Mouse (Mus musculus): Measurements from ENCODE around the gene Cfp. TPM values are rescaled to one million over a fixed set of nuclear protein-coding genes. Genes with fewer than 3 reads are reported as not detected.

The Cfp gene
- 18.6 and 19.3 TPM in 2 replicates for polyA plus RNA-seq (2015; fragmentation: Nextera tagmentation; extraction: Ambion mirVana)

DNA sequence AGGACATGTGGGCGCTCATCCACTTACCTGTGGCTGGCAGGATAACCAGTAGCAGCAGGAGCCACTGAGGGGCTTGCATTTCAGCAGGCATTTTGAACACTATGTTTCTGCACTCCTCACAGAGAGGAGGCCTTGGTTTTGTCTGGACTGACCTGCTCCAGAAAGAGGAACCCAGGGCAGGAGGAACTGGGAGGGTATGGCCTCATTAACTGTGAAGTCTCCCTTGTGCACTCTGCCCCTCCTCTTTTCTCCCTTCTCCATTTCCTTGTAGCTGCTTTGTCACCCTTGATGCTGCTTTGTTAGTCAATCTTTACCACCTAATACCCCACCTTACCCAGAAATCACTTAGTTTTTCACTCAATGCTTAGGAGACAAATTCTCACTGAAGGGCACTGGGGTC, at the start of gene Cfp:
TSS of gene Cfp (minus strand) at position 192 of the 400 bp plus-strand sequence.
- no peaks in the 10 kb centered on the region for H3K36me3 ChIP-seq
- 50% methylated on average over 1 of the region's 1 CpGs for WGBS (ENCODE audit: insufficient replicate concordance)
- H3K4me1 ChIP-seq (replicated peaks): no peaks in the 10 kb centered on the region
- H3K4me3 ChIP-seq (replicated peaks): no peak within 1 kb of the TSS
- no peak for ATAC-seq (ENCODE audit: low read depth)
- no peaks in the 10 kb centered on the region for H3K9me3 ChIP-seq (replicated peaks)
- no peaks in the 10 kb centered on the region for H3K27me3 ChIP-seq
- no peak within 1 kb of the TSS for H3K4me2 ChIP-seq
- no peak within 1 kb of the TSS for H3K9ac ChIP-seq
- no peak within 1 kb of the TSS for H3K27ac ChIP-seq
- no peak for DNase-seq

DNA sequence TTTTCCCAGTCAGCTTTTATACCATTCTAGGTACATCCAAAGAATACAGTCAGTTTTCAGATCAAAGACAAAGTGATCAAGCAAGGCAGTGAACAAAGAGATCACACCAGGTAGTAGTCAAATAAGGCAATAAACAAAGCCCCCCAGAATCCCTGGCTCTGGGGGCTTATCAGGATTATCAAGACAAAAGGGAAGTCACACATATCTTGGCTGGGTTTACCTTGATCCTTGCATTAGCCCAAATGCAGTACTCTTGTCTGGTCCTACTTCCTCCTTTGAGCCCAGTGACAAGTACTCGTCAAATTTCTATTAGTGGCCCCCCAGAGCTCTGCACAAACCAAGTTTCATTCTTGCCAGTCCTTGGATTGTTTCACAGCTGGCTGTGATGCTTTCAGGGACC, 49.5 kb upstream of the Cfp start:
- Histone ChIP-seq H3K4me3 (replicated peaks) (no peak overlapping the region), H3K9me3 (replicated peaks) (no peaks in the 10 kb centered on the region), H3K27ac (no peak overlapping the region), H3K4me1 (replicated peaks) (no peaks in the 10 kb centered on the region), H3K9ac (no peak overlapping the region), H3K4me2 (no peak overlapping the region), H3K36me3 (no peaks in the 10 kb centered on the region), H3K27me3 (no peaks in the 10 kb centered on the region)
- 30% methylated on average over 1 of the region's 1 CpGs for WGBS (ENCODE audit: insufficient replicate concordance)
- DNase-seq (no peak), ATAC-seq (ENCODE audit: low read depth) (no peak)

- Histone ChIP-seq H3K4me2 (peak within 1 kb of the TSS; percentile 68), H3K4me3 (replicated peaks) (peak within 1 kb of the TSS; percentile 65), H3K36me3 (peaks cover 7% of the 10 kb centered on the region; the same call in 1 of the 2 replicates), H3K4me1 (replicated peaks) (peaks cover 5% of the 10 kb centered on the region), H3K27me3 (no peaks in the 10 kb centered on the region), H3K9me3 (replicated peaks) (no peaks in the 10 kb centered on the region), H3K27ac (peak within 1 kb of the TSS; percentile 88), H3K9ac (peak within 1 kb of the TSS; percentile 64)
- 15% methylated on average over 57 of the region's 57 CpGs for WGBS (ENCODE audit: insufficient replicate concordance)
- DNase-seq (peak; percentile 86), ATAC-seq (ENCODE audit: low read depth) (peak; percentile 95)
These were observed 30.4 kb upstream of the Cfp start, which contains the start of gene Uxt for GRCm38 (mm10) chrX:20961477-20962378. Gene Uxt (minus strand): TSS chrX:20962017.

DNA sequence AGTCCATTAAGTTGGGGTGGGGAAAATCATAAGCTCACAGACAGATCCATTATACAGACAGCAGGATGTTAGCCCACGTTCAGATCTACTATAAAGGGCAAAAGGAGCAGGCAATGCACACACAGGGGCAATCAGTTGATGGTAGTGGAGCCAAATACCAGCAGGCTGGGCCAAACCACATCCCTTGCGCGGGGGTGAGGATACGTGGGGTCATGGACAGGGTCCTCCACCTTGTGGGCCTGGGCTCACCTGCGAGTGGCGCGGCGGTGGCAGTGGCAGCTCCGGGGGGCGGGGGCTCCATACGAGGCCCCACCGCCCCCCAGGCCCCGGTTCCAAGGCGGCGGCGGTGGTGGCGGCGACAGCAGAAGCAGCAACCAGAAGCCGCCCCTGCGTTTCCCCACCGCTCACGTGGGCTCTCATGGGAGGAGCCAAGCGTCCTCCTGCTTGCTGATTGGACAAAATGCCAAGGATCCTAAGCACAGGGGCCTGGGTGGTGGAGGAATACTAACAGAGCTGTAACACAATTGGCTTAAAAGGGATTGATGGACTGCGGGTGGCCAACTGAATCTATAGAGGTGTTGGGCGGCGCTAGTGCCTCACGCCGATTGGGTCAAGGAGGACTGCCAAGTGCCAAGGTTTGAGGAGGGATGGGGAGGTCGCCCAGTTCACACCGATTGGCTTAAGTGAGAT, 19.0 kb upstream of the Cfp start, which contains the start of gene Elk1:
TSS of gene Elk1 (minus strand) at position 418 of the 690 bp plus-strand sequence.
- ATAC-seq (ENCODE audit: low read depth) (peak; percentile 96), DNase-seq (peak; percentile 78)
- Histone ChIP-seq H3K27me3 (no peaks in the 10 kb centered on the region), H3K9ac (peak within 1 kb of the TSS; percentile 69), H3K4me2 (peak within 1 kb of the TSS; percentile 70), H3K9me3 (replicated peaks) (no peaks in the 10 kb centered on the region), H3K36me3 (no peaks in the 10 kb centered on the region), H3K27ac (no peak within 1 kb of the TSS; the same call in 1 of the 2 replicates), H3K4me1 (replicated peaks) (peaks cover 6% of the 10 kb centered on the region; the same call in 1 of the 2 replicates), H3K4me3 (replicated peaks) (peak within 1 kb of the TSS; percentile 66)
- 9% methylated on average over 29 of the region's 30 CpGs for WGBS (ENCODE audit: insufficient replicate concordance)

DNA sequence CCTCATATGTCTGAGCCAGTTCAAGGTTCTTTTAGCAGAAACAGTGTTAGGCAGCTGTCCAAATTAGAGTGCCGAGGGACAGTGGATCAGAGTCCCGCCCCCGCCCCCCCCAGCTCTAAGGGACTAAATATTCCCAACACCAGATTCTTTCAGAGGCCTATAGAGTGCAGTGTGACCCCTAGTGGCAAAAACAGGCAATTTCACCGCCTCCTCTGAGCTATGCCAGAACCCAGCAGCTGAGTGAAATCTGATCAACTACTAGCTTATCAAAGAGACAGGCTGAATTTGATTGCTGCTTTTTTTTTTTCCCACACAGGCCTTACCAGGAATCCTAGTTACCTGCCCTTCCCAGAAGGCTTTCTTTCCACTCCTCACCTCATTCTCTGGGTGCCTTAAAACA, 14.7 kb upstream of the Cfp start:
- no peak overlapping the region for H3K4me2 ChIP-seq
- H3K27me3 ChIP-seq: no peaks in the 10 kb centered on the region
- H3K9me3 ChIP-seq (replicated peaks): no peaks in the 10 kb centered on the region
- H3K27ac ChIP-seq: no peak overlapping the region
- H3K9ac ChIP-seq: no peak overlapping the region
- WGBS (ENCODE audit: insufficient replicate concordance): 15% methylated on average over 4 of the region's 4 CpGs
- peaks cover 6% of the 10 kb centered on the region; the same call in 1 of the 2 replicates for H3K4me1 ChIP-seq (replicated peaks)
- H3K36me3 ChIP-seq: no peaks in the 10 kb centered on the region
- H3K4me3 ChIP-seq (replicated peaks): no peak overlapping the region
- no peak for DNase-seq
- ATAC-seq (ENCODE audit: low read depth): no peak

DNA sequence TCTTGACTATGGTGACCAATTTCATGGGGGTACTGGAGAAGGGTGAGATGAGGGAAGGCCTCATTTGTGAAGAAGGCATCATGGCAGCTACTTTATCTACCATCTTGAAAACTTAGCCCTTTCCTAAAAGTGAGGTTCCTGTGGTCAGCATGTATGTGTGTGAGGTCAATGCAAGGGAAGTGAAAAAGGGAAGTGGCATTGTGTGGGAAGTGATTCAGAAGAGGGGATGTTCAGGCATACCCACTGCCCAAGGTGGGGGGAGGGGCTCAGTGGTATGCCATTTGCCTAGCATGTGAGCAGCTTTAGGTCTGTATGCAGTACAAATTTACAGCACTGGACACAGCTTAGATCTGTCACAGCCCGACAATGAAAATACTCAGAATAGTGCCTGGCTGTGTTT, 608 bp upstream of the Cfp start:
- DNase-seq (no peak), ATAC-seq (ENCODE audit: low read depth) (no peak)
- H3K4me1 ChIP-seq (replicated peaks): no peaks in the 10 kb centered on the region
- H3K27me3 ChIP-seq: no peaks in the 10 kb centered on the region
- no peak overlapping the region for H3K27ac ChIP-seq
- H3K4me3 ChIP-seq (replicated peaks): no peak overlapping the region
- no peaks in the 10 kb centered on the region for H3K9me3 ChIP-seq (replicated peaks)
- no peak overlapping the region for H3K9ac ChIP-seq
- H3K36me3 ChIP-seq: no peaks in the 10 kb centered on the region
- H3K4me2 ChIP-seq: no peak overlapping the region
- 26% methylated on average over 1 of the region's 1 CpGs for WGBS (ENCODE audit: insufficient replicate concordance)

GRCm38 (mm10) chrX:20929859-20930258, 1.5 kb downstream of the Cfp start:
- Histone ChIP-seq H3K9me3 (replicated peaks) (no peaks in the 10 kb centered on the region), H3K9ac (no peak overlapping the region), H3K27me3 (no peaks in the 10 kb centered on the region), H3K4me3 (replicated peaks) (no peak overlapping the region), H3K36me3 (no peaks in the 10 kb centered on the region), H3K27ac (no peak overlapping the region), H3K4me2 (no peak overlapping the region), H3K4me1 (replicated peaks) (no peaks in the 10 kb centered on the region)
- WGBS (ENCODE audit: insufficient replicate concordance): 28% methylated on average over 1 of the region's 1 CpGs
- DNase-seq (no peak), ATAC-seq (ENCODE audit: low read depth) (no peak)

DNA sequence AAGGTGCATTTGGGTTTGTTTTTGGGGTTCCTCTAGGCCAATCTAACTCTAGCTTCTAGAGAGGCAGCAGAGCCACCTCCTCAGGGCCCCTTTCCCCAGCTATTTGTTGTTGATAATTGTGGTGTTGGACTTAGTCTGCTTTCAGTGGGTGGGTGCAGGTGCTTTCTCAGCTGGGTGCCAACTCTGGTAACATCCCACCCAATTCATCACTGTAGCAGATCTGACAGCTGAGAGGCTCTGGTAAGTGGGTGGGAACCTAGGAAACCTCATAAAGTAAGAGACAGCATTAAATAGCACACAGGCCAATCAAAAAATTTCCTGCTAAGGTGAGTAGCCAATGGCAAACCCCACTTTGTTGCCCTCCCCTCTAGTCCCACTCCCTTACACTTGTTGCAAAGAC, 6.4 kb downstream of the Cfp start:
- Histone ChIP-seq H3K27me3 (peaks cover 23% of the 10 kb centered on the region), H3K27ac (no peak overlapping the region), H3K4me1 (replicated peaks) (no peaks in the 10 kb centered on the region), H3K4me3 (replicated peaks) (no peak overlapping the region), H3K9ac (no peak overlapping the region), H3K9me3 (replicated peaks) (no peaks in the 10 kb centered on the region), H3K36me3 (no peaks in the 10 kb centered on the region), H3K4me2 (no peak overlapping the region)
- DNase-seq (no peak), ATAC-seq (ENCODE audit: low read depth) (no peak)

GRCm38 (mm10) chrX:20923506-20923905, 7.8 kb downstream of the Cfp start:
- DNase-seq: no peak
- Histone ChIP-seq H3K4me2 (no peak overlapping the region), H3K9ac (no peak overlapping the region), H3K27ac (no peak overlapping the region), H3K36me3 (no peaks in the 10 kb centered on the region), H3K9me3 (replicated peaks) (no peaks in the 10 kb centered on the region), H3K4me3 (replicated peaks) (no peak overlapping the region), H3K27me3 (peaks cover 38% of the 10 kb centered on the region), H3K4me1 (replicated peaks) (no peaks in the 10 kb centered on the region)
- no peak for ATAC-seq (ENCODE audit: low read depth)
- WGBS (ENCODE audit: insufficient replicate concordance): 60% methylated on average over 1 of the region's 1 CpGs

DNA sequence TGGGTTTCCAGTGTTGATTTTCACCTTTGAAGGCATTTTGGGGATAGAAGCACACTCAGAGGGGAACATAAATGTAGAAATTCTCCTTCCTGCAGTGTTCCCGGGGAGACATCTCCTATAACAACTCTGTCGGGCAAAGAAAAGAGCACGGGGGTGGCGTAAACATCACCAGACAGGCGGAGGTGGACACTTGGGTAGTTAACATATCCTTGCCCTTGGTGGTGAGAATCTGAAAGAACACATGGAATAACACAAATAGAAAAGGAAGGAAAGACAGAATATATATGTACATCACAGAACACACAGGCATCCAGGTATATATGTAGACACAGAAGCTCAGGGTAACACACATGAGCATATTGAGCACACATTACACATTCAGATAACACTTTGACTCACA, 10.0 kb downstream of the Cfp start:
- no peaks in the 10 kb centered on the region for H3K36me3 ChIP-seq
- H3K27ac ChIP-seq: no peak overlapping the region
- H3K4me3 ChIP-seq (replicated peaks): no peak overlapping the region
- 32% methylated on average over 5 of the region's 5 CpGs for WGBS (ENCODE audit: insufficient replicate concordance)
- H3K9me3 ChIP-seq (replicated peaks): no peaks in the 10 kb centered on the region
- H3K4me1 ChIP-seq (replicated peaks): no peaks in the 10 kb centered on the region
- peak overlapping the region; percentile 64; the same call in 1 of the 2 replicates for H3K4me2 ChIP-seq
- no peak overlapping the region for H3K9ac ChIP-seq
- DNase-seq: no peak
- ATAC-seq (ENCODE audit: low read depth): no peak
- peaks cover 41% of the 10 kb centered on the region for H3K27me3 ChIP-seq

GRCm38 (mm10) chrX:20920844-20921364, 10.5 kb downstream of the Cfp start, which contains the start of gene Syn1:
Gene Syn1 (minus strand): TSS chrX:20921004.
- 13% methylated on average over 36 of the region's 44 CpGs for WGBS (ENCODE audit: insufficient replicate concordance)
- no peaks in the 10 kb centered on the region for H3K4me1 ChIP-seq (replicated peaks)

More at GRCm38 (mm10) chrX:20920844-20921364, 10.5 kb downstream of the Cfp start, which contains the start of gene Syn1:
- H3K4me2 ChIP-seq: peak within 1 kb of the TSS; percentile 64
- no peaks in the 10 kb centered on the region for H3K36me3 ChIP-seq
- peaks cover 41% of the 10 kb centered on the region for H3K27me3 ChIP-seq
- DNase-seq (peak; percentile 37), ATAC-seq (ENCODE audit: low read depth) (peak; percentile 62)
- no peak within 1 kb of the TSS for H3K27ac ChIP-seq
- peak within 1 kb of the TSS; percentile 43 for H3K4me3 ChIP-seq (replicated peaks)
- H3K9me3 ChIP-seq (replicated peaks): no peaks in the 10 kb centered on the region
- H3K9ac ChIP-seq: no peak within 1 kb of the TSS
